Mouse (Mus musculus): ENCODE data around the gene Fam234a.
"Not testable (repeated sequence)": the region's sequence is repeated elsewhere in the genome, so short reads cannot be mapped to it uniquely, and the experiment has no call there.

Fam234a gene

GRCm38 (mm10) chr17:26244101-26244841 lies at the start of gene Fam234a:
Gene Fam234a (minus strand): TSS chr17:26244242.
- DNase-seq (ENCODE audit: low read depth, low spot score), result peak; percentile 94

- no peak for DNase-seq (ENCODE audit: low read depth, low spot score)
Observed at GRCm38 (mm10) chr17:26289475-26289874, 45.4 kb upstream of the Fam234a start.

- DNase-seq (ENCODE audit: low read depth, low spot score), result no peak
Observed at GRCm38 (mm10) chr17:26286199-26286955, 42.3 kb upstream of the Fam234a start.

GRCm38 (mm10) chr17:26276711-26277110 lies 32.7 kb upstream of the Fam234a start:
- no peak for DNase-seq (ENCODE audit: low read depth, low spot score)

- DNase-seq (ENCODE audit: low read depth, low spot score), result no peak
Observed at GRCm38 (mm10) chr17:26275933-26276332, 31.9 kb upstream of the Fam234a start.

GRCm38 (mm10) chr17:26272586-26272985 lies 28.5 kb upstream of the Fam234a start:
- no peak for DNase-seq (ENCODE audit: low read depth, low spot score)

GRCm38 (mm10) chr17:26269577-26269976 lies 25.5 kb upstream of the Fam234a start:
- DNase-seq (ENCODE audit: low read depth, low spot score), result not testable (repeated sequence)

GRCm38 (mm10) chr17:26268851-26269250 lies 24.8 kb upstream of the Fam234a start:
- DNase-seq (ENCODE audit: low read depth, low spot score), result no peak

- no peak for DNase-seq (ENCODE audit: low read depth, low spot score)
Observed at GRCm38 (mm10) chr17:26262384-26262783, 18.3 kb upstream of the Fam234a start.

GRCm38 (mm10) chr17:26261826-26262225 lies 17.8 kb upstream of the Fam234a start:
- no peak for DNase-seq (ENCODE audit: low read depth, low spot score)

GRCm38 (mm10) chr17:26255313-26255712 lies 11.3 kb upstream of the Fam234a start:
- no peak for DNase-seq (ENCODE audit: low read depth, low spot score)

- no peak for DNase-seq (ENCODE audit: low read depth, low spot score)
Observed at GRCm38 (mm10) chr17:26253399-26253798, 9.4 kb upstream of the Fam234a start.

- peak; percentile 97 for DNase-seq (ENCODE audit: low read depth, low spot score)
Observed at GRCm38 (mm10) chr17:26252539-26253251, 8.7 kb upstream of the Fam234a start, which contains the start of gene Luc7l. Gene Luc7l (plus strand): TSS chr17:26252896.

- no peak for DNase-seq (ENCODE audit: low read depth, low spot score)
Observed at GRCm38 (mm10) chr17:26251886-26252538, 8.0 kb upstream of the Fam234a start.

GRCm38 (mm10) chr17:26243471-26244100 lies 456 bp downstream of the Fam234a start:
- peak; percentile 24 for DNase-seq (ENCODE audit: low read depth, low spot score)

- no peak for DNase-seq (ENCODE audit: low read depth, low spot score)
Observed at GRCm38 (mm10) chr17:26240990-26241389, 3.1 kb downstream of the Fam234a start.

GRCm38 (mm10) chr17:26240120-26240790 lies 3.8 kb downstream of the Fam234a start:
- DNase-seq (ENCODE audit: low read depth, low spot score), result no peak

- DNase-seq (ENCODE audit: low read depth, low spot score), result peak; percentile 43
Observed at GRCm38 (mm10) chr17:26239551-26239950, 4.5 kb downstream of the Fam234a start.

- DNase-seq (ENCODE audit: low read depth, low spot score), result no peak
Observed at GRCm38 (mm10) chr17:26237667-26238066, 6.4 kb downstream of the Fam234a start.

GRCm38 (mm10) chr17:26235077-26235815 lies 8.8 kb downstream of the Fam234a start:
- DNase-seq (ENCODE audit: low read depth, low spot score), result no peak

Data from telencephalon, adult 2 months (tissue).